Mouse (Mus musculus): ENCODE data around the gene Shkbp1. TPM values are rescaled to one million over a fixed set of nuclear protein-coding genes. Genes with fewer than 3 reads are reported as not detected.

Gene Shkbp1
- 35.4 and 39.4 TPM in 2 replicates for polyA plus RNA-seq (2016; fragmentation: Nextera tagmentation; extraction: Ambion mirVana)

GRCm38 (mm10) chr7:27355745-27356240, at the start of gene Shkbp1:
Gene Shkbp1 (minus strand): TSS chr7:27356019.
- under 1% methylated on average over 34 of the region's 34 CpGs for WGBS
- Histone ChIP-seq H3K9ac (peak within 1 kb of the TSS; percentile 71), H3K27me3 (replicated peaks) (no peaks in the 10 kb centered on the region), H3K9me3 (replicated peaks) (no peaks in the 10 kb centered on the region), H3K4me3 (peak within 1 kb of the TSS; percentile 80), H3K36me3 (peaks cover 20% of the 10 kb centered on the region), H3K4me1 (replicated peaks) (peaks cover 24% of the 10 kb centered on the region), H3K4me2 (peak within 1 kb of the TSS; percentile 90), H3K27ac (ENCODE audit: poor library complexity, severe bottlenecking) (peak within 1 kb of the TSS; percentile 79)
- ATAC-seq (ENCODE audit: insufficient number of reproducible peaks, low FRiP score) = peak; percentile 93

DNA sequence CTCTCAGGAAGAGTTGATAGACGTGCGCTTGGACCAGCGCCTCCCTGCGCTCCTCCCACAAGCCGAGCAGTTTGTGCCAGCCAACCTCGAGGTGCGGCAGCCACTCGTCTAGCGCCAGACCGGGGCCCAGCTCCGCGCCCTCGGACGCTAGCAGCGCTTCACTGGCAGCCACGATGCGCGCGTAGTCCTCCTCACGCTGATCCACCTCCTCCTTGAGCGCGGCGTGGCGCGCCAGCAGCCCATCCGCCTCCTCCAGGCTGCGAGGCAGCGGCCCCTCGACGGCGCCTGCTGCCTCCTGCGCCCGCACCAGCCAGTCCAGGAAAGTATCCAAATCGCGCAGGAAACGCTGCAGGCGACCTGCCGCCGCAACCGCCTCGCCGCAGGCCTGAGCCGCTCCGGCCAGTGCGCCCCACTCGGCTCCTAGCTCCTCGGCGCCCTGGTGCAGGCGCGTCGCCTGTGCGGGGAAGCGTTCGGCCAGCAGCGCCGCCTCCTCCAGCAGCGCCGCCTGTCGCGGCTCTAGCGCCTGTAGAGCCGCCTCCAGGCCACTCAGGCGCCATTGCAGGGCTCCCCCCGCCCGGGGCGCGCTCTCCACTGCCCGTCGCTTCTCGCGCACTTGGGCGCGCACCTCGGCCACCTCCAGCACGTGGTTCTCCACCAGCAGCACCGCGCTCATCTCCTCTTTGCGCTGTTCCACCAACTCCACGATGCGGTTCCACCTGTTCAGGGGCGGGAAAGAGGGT, 48.6 kb upstream of the Shkbp1 start:
- WGBS = 5% methylated on average over 74 of the region's 81 CpGs
- no peaks in the 10 kb centered on the region for H3K36me3 ChIP-seq
- H3K4me3 ChIP-seq = peak overlapping the region; percentile 21
- H3K9me3 ChIP-seq (replicated peaks) = peaks cover 7% of the 10 kb centered on the region
- no peak for ATAC-seq (ENCODE audit: insufficient number of reproducible peaks, low FRiP score)
- H3K27ac ChIP-seq (ENCODE audit: poor library complexity, severe bottlenecking) = no peak overlapping the region
- H3K4me2 ChIP-seq = peak overlapping the region; percentile 51
- no peak overlapping the region for H3K9ac ChIP-seq
- H3K4me1 ChIP-seq (replicated peaks) = peaks cover 17% of the 10 kb centered on the region
- peaks cover 98% of the 10 kb centered on the region for H3K27me3 ChIP-seq (replicated peaks)

DNA sequence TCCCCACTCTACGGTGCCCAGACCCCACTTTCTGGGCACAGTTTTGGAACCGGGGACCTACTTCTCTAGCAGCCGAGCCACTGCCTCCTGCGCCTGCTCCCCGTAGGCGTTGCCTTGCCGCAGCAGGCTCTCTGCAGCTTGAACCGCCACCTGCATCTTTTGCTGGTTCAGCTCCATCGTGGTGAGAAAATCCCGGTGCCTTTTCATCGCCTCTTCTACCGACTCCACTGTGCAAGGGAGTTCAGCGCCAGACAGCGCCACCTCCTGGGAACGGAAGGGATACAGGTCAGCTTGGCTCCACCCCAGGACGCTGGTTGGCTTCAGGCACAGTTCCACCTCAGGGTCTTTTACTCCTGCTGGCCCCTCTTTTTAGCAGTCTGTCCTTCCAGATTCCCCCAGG, 46.9 kb upstream of the Shkbp1 start:
- H3K27ac ChIP-seq (ENCODE audit: poor library complexity, severe bottlenecking) = no peak overlapping the region
- WGBS = 11% methylated on average over 16 of the region's 16 CpGs
- peaks cover 7% of the 10 kb centered on the region for H3K9me3 ChIP-seq (replicated peaks)
- H3K4me1 ChIP-seq (replicated peaks) = peaks cover 6% of the 10 kb centered on the region
- peaks cover 94% of the 10 kb centered on the region for H3K27me3 ChIP-seq (replicated peaks)
- no peaks in the 10 kb centered on the region for H3K36me3 ChIP-seq
- no peak overlapping the region for H3K4me3 ChIP-seq
- no peak overlapping the region for H3K9ac ChIP-seq
- no peak for ATAC-seq (ENCODE audit: insufficient number of reproducible peaks, low FRiP score)
- no peak overlapping the region for H3K4me2 ChIP-seq

- Histone ChIP-seq H3K4me2 (no peak overlapping the region), H3K4me3 (no peak overlapping the region), H3K9me3 (replicated peaks) (peaks cover 7% of the 10 kb centered on the region), H3K27me3 (replicated peaks) (peaks cover 95% of the 10 kb centered on the region), H3K4me1 (replicated peaks) (peaks cover 12% of the 10 kb centered on the region), H3K27ac (ENCODE audit: poor library complexity, severe bottlenecking) (no peak overlapping the region), H3K9ac (no peak overlapping the region), H3K36me3 (no peaks in the 10 kb centered on the region)
- 69% methylated on average over 7 of the region's 7 CpGs for WGBS
- ATAC-seq (ENCODE audit: insufficient number of reproducible peaks, low FRiP score) = no peak
Measured at GRCm38 (mm10) chr7:27400545-27400944, 44.7 kb upstream of the Shkbp1 start.

DNA sequence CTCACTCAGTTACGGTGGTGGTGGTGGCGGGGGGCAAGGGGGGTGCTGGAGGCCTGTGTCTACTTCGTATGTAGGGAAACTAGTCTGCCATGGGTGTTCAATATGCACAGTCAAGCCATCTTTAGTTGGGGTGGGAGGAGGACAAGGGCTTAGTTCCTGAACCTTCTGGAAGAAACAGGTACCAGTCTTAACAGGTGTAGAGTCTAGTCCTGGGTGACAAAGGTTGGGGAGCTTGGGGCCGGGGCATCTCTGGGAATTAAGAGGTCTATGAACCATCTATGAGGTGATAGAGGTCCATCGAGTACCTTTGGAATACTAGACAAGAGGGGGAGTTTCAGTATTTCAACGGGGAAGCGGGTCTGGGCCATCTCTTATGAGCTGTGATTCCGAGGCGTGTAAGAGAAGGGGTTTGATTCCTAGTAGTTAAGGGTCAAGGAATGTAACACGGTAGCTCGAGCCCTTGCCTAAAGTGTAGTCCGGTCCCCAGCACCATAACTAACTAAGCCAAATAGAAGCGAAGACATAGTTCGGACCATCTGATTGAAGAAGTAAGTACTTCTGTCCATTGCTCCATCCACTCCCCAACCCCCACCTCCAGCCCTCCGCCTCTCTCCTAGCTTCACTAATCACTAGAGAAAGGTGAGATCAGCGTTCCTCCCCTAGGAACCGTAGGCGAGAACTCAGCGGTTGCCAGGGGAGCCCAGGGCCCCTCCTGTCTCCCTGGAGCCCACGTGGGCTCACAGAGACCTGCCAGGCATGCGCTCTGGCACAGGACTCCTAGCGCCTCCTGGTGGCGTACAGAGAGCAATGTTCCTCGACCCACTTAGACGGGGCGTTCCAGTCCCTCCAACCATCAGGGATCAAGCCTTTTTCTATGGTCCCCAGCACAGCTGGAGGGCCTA, 41.5 kb upstream of the Shkbp1 start:
- 0 out of 2 replicates have a peak, but pooled peaks have one; percentile 30 for ATAC-seq (ENCODE audit: insufficient number of reproducible peaks, low FRiP score)
- H3K27ac ChIP-seq (ENCODE audit: poor library complexity, severe bottlenecking) = no peak overlapping the region
- H3K9ac ChIP-seq = no peak overlapping the region
- H3K9me3 ChIP-seq (replicated peaks) = no peaks in the 10 kb centered on the region
- no peak overlapping the region for H3K4me2 ChIP-seq
- WGBS = 16% methylated on average over 26 of the region's 26 CpGs
- H3K4me3 ChIP-seq = peak overlapping the region; percentile 60; the same call in 1 of the 2 replicates
- no peaks in the 10 kb centered on the region for H3K36me3 ChIP-seq
- H3K27me3 ChIP-seq (replicated peaks) = peaks cover 92% of the 10 kb centered on the region
- H3K4me1 ChIP-seq (replicated peaks) = peaks cover 6% of the 10 kb centered on the region; the same call in 1 of the 2 replicates

DNA sequence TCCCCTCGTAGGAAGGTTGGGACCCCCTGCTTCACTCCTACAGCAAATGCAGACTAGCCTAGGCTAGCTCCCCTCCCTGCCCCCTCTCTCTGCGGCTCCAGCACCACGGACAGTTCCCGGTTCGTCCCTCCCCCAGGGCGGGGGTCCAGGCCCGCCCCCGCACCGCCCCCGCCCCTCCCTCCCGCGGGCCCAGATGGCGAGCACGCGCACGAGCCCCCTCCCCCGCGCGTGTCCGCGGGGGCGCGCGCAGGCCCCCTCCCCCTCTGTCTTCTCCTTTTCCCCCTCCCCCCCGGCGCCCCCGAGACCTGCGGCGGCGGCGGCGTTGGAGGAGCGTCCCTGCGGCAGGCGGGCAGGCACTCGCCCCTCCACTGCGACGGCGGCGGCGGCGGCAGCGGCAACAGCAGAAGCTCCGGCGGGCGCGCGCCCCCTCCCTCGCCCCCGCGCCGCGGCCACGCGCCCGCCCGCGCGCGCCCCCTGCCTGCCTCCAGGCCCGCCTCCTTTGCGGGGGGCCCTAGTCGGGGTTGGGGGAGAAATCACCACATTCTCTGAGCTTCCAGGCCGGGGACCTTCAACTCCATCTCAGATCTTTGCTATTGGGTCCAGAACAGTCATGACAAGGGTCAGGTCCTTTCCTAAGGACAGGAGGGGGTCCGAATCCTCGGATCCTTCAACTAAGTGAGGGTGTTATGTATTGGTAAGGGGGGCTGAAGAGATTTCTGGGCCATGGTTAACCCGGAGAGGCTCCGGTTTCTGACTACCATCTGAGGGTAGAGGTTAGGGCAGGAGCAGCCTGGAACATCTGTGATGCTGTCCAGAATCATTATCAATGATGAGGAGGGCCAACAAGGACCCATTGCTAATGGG, 40.6 kb upstream of the Shkbp1 start:
- H3K27me3 ChIP-seq (replicated peaks) = peaks cover 91% of the 10 kb centered on the region
- H3K9ac ChIP-seq = 0 out of 2 replicates have a peak overlapping the region, but pooled peaks have one; percentile 50
- WGBS = 3% methylated on average over 19 of the region's 68 CpGs
- H3K9me3 ChIP-seq (replicated peaks) = no peaks in the 10 kb centered on the region
- peaks cover 6% of the 10 kb centered on the region; the same call in 1 of the 2 replicates for H3K4me1 ChIP-seq (replicated peaks)
- no peak overlapping the region for H3K27ac ChIP-seq (ENCODE audit: poor library complexity, severe bottlenecking)
- no peaks in the 10 kb centered on the region for H3K36me3 ChIP-seq
- no peak for ATAC-seq (ENCODE audit: insufficient number of reproducible peaks, low FRiP score)
- peak overlapping the region; percentile 60 for H3K4me3 ChIP-seq
- H3K4me2 ChIP-seq = peak overlapping the region; percentile 91

DNA sequence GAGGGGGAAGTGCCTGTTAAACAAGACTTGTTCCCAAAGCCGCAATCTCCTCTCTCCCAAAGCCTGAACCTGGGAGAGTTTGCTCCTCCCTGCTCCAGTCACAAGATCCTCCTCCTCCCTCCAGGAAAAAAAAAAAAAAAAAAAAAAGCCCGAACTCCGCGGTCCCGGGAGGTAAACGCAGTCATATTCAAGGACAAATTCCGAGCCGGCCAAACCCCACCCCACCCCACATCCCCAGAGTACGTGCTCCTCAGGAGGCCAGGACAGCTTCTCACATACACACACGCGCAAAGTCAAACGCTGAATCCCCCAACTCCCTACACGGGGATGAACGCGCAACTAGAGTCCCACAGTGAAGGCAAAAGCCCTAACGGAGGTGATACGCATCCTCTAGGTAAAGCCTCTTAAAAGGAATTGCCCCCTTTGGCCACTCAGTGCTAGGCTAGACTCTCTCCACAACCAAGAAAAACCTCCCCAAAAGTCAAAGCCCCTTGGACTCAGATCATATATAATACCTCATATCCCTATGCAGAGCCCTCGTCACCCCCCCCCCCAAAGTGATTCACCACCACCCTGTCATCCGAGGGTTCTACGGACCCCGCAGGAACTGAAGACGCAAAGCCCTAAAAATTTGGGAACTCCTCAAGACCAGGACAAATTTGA, 39.8 kb upstream of the Shkbp1 start:
- WGBS = 4% methylated on average over 22 of the region's 22 CpGs
- no peak overlapping the region for H3K27ac ChIP-seq (ENCODE audit: poor library complexity, severe bottlenecking)
- no peaks in the 10 kb centered on the region for H3K36me3 ChIP-seq
- H3K4me1 ChIP-seq (replicated peaks) = peaks cover 6% of the 10 kb centered on the region; the same call in 1 of the 2 replicates
- H3K9ac ChIP-seq = no peak overlapping the region
- peaks cover 91% of the 10 kb centered on the region for H3K27me3 ChIP-seq (replicated peaks)
- H3K9me3 ChIP-seq (replicated peaks) = no peaks in the 10 kb centered on the region
- peak overlapping the region; percentile 91 for H3K4me2 ChIP-seq
- peak overlapping the region; percentile 60 for H3K4me3 ChIP-seq
- ATAC-seq (ENCODE audit: insufficient number of reproducible peaks, low FRiP score) = no peak

- WGBS = 29% methylated on average over 16 of the region's 16 CpGs
- no peak for ATAC-seq (ENCODE audit: insufficient number of reproducible peaks, low FRiP score)
Measured at GRCm38 (mm10) chr7:27391416-27391815, 35.6 kb upstream of the Shkbp1 start.

DNA sequence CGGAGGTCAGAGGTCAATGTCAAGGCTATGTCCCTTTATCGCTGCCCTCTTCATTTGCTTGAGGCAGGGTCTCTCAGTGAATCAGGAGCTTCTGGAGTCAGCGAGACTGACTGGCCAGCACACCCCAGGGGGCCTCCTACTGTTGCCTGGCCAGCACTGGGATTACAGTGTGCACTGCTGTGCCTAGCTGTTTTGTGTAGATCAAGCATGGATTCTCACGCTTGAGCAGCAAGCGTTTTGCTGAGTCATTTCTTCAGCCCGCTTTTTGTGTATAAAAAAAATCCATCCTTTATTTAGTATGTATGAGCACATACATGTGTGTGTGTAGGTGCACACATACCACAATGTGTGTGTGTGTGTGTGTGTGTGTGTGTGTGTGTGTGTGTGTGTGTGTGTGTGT, 33.4 kb upstream of the Shkbp1 start:
- H3K4me3 ChIP-seq = no peak overlapping the region
- H3K27ac ChIP-seq (ENCODE audit: poor library complexity, severe bottlenecking) = no peak overlapping the region
- H3K9me3 ChIP-seq (replicated peaks) = no peaks in the 10 kb centered on the region; the same call in 1 of the 2 replicates
- H3K36me3 ChIP-seq = no peaks in the 10 kb centered on the region
- 70% methylated on average over 6 of the region's 6 CpGs for WGBS
- 0 out of 2 replicates have a peak, but pooled peaks cover 3% of the 10 kb centered on the region for H3K4me1 ChIP-seq (replicated peaks)
- no peak overlapping the region for H3K4me2 ChIP-seq
- H3K27me3 ChIP-seq (replicated peaks) = peaks cover 34% of the 10 kb centered on the region
- ATAC-seq (ENCODE audit: insufficient number of reproducible peaks, low FRiP score) = no peak
- no peak overlapping the region for H3K9ac ChIP-seq

More at GRCm38 (mm10) chr7:27391416-27391815, 35.6 kb upstream of the Shkbp1 start:
- no peak overlapping the region for H3K4me2 ChIP-seq
- H3K27ac ChIP-seq (ENCODE audit: poor library complexity, severe bottlenecking) = no peak overlapping the region
- H3K4me1 ChIP-seq (replicated peaks) = peaks cover 2% of the 10 kb centered on the region; the same call in 1 of the 2 replicates
- H3K36me3 ChIP-seq = no peaks in the 10 kb centered on the region
- H3K4me3 ChIP-seq = no peak overlapping the region
- H3K27me3 ChIP-seq (replicated peaks) = peaks cover 56% of the 10 kb centered on the region
- H3K9me3 ChIP-seq (replicated peaks) = no peaks in the 10 kb centered on the region; the same call in 1 of the 2 replicates
- no peak overlapping the region for H3K9ac ChIP-seq

- 39% methylated on average over 4 of the region's 4 CpGs for WGBS
- peaks cover 14% of the 10 kb centered on the region for H3K27me3 ChIP-seq (replicated peaks)
- H3K36me3 ChIP-seq = no peaks in the 10 kb centered on the region
- 0 out of 2 replicates have a peak, but pooled peaks cover 3% of the 10 kb centered on the region for H3K4me1 ChIP-seq (replicated peaks)
- H3K4me3 ChIP-seq = no peak overlapping the region
- H3K4me2 ChIP-seq = no peak overlapping the region
- no peak overlapping the region for H3K9ac ChIP-seq
- H3K9me3 ChIP-seq (replicated peaks) = no peaks in the 10 kb centered on the region; the same call in 1 of the 2 replicates
- no peak overlapping the region for H3K27ac ChIP-seq (ENCODE audit: poor library complexity, severe bottlenecking)
- ATAC-seq (ENCODE audit: insufficient number of reproducible peaks, low FRiP score) = peak; percentile 57; the same call in 1 of the 2 replicates
Measured at GRCm38 (mm10) chr7:27384731-27385130, 28.9 kb upstream of the Shkbp1 start.

All from heart, embryonic 12.5 days (tissue).